Mouse (Mus musculus) neural tube, embryonic 12.5 days (tissue): Measurements from ENCODE around the gene Mecom. TPM values are rescaled to one million over a fixed set of nuclear protein-coding genes. Genes with fewer than 3 reads are reported as not detected.

Source experiments
- ATAC-seq: fragments of 200-750 bp; cut with Nextera tagmentation; 2 replicates; pipeline ENCODE4 v1.8.0; 2017; ENCODE audit warnings: low read depth, mild to moderate bottlenecking, moderate TSS enrichment, moderate library complexity; ENCODE audit not compliant: low FRiP score
- H3K27ac ChIP-seq: fragments of 300-500 bp; sonication (generic); 2 replicates; pipeline ENCODE4 v1.5.1; 2016
- H3K27me3 ChIP-seq: fragments of 300-500 bp; sonication (generic); replicated peaks from 2 replicates; pipeline ENCODE4 v1.6.1; 2016; ENCODE audit warnings: mild to moderate bottlenecking
- H3K36me3 ChIP-seq: fragments of 300-500 bp; sonication (generic); 2 replicates; pipeline ENCODE4 v1.6.1; 2016; ENCODE audit warnings: mild to moderate bottlenecking
- H3K4me1 ChIP-seq: fragments of 300-500 bp; sonication (generic); 2 replicates; pipeline ENCODE4 v1.6.1; 2016
- H3K4me2 ChIP-seq: fragments of 300-500 bp; sonication (generic); replicated peaks from 2 replicates; pipeline ENCODE4 v1.6.1; 2016; ENCODE audit warnings: mild to moderate bottlenecking
- H3K4me3 ChIP-seq: fragments of 300-500 bp; sonication (generic); 2 replicates; pipeline ENCODE4 v1.5.1; 2016
- H3K9ac ChIP-seq: fragments of 300-500 bp; sonication (generic); 2 replicates; pipeline ENCODE4 v1.6.1; 2016; ENCODE audit warnings: mild to moderate bottlenecking
- H3K9me3 ChIP-seq: fragments of 300-500 bp; sonication (generic); 2 replicates; pipeline ENCODE4 v1.6.1; 2016; ENCODE audit warnings: mild to moderate bottlenecking
- WGBS: fragments of 180-500 bp; shearing (Covaris S2); methylation state at CpG from one replicate; pipeline ENCODE4 v1.1.7; 2016; 5-methylcytosine and 5-hydroxymethylcytosine counted together
- polyA plus RNA-seq: library from polyadenylated mRNA; unstranded; fragments of >200 nt; fragmentation: Nextera tagmentation; extraction: Ambion mirVana; gene quantifications from 2 replicates; pipeline ENCODE4 v1.2.1, GENCODE M21; 2016

Mecom gene
- polyA plus RNA-seq, 1 experiment from 2014 or later, result 16.1 TPM

GRCm38 (mm10) chr3:30503821-30504220 is 44.0 kb downstream of the Mecom start:
- Histone ChIP-seq H3K4me2 (no peak overlapping the region), H3K4me1 (peaks cover 19% of the 10 kb centered on the region), H3K36me3 (no peaks in the 10 kb centered on the region), H3K9me3 (no peaks in the 10 kb centered on the region), H3K27ac (no peak overlapping the region), H3K9ac (no peak overlapping the region), H3K4me3 (no peak overlapping the region), H3K27me3 (peaks cover 34% of the 10 kb centered on the region)
- no peak for ATAC-seq

- Histone ChIP-seq H3K36me3 (no peaks in the 10 kb centered on the region), H3K4me3 (no peak overlapping the region), H3K4me2 (no peak overlapping the region), H3K9ac (no peak overlapping the region), H3K4me1 (no peaks in the 10 kb centered on the region), H3K9me3 (no peaks in the 10 kb centered on the region), H3K27ac (no peak overlapping the region), H3K27me3 (no peaks in the 10 kb centered on the region)
- ATAC-seq, result no peak
- 27% methylated on average over 9 of the region's 9 CpGs for WGBS
These were observed 49.5 kb downstream of the Mecom start for GRCm38 (mm10) chr3:30498202-30498828.

GRCm38 (mm10) chr3:30494371-30494770 is 53.4 kb downstream of the Mecom start:
- H3K27me3 ChIP-seq, result no peaks in the 10 kb centered on the region
- H3K4me2 ChIP-seq, result no peak overlapping the region
- H3K4me1 ChIP-seq, result no peaks in the 10 kb centered on the region
- H3K27ac ChIP-seq, result no peak overlapping the region
- no peak overlapping the region for H3K4me3 ChIP-seq
- no peaks in the 10 kb centered on the region for H3K36me3 ChIP-seq
- no peak overlapping the region for H3K9ac ChIP-seq
- ATAC-seq, result no peak
- H3K9me3 ChIP-seq, result no peaks in the 10 kb centered on the region
- WGBS, result 73% methylated on average over 2 of the region's 2 CpGs

GRCm38 (mm10) chr3:30488808-30489207 is 59.0 kb downstream of the Mecom start:
- Histone ChIP-seq H3K27ac (no peak overlapping the region), H3K4me2 (no peak overlapping the region), H3K9ac (no peak overlapping the region), H3K36me3 (no peaks in the 10 kb centered on the region), H3K4me1 (no peaks in the 10 kb centered on the region), H3K27me3 (no peaks in the 10 kb centered on the region), H3K9me3 (no peaks in the 10 kb centered on the region), H3K4me3 (no peak overlapping the region)
- ATAC-seq, result no peak
- WGBS, result 47% methylated on average over 4 of the region's 4 CpGs

GRCm38 (mm10) chr3:30486422-30486821 is 61.4 kb downstream of the Mecom start:
- 89% methylated on average over 4 of the region's 4 CpGs for WGBS
- Histone ChIP-seq H3K27ac (no peak overlapping the region), H3K9ac (no peak overlapping the region), H3K4me1 (no peaks in the 10 kb centered on the region), H3K4me2 (no peak overlapping the region), H3K9me3 (no peaks in the 10 kb centered on the region), H3K36me3 (no peaks in the 10 kb centered on the region), H3K4me3 (no peak overlapping the region), H3K27me3 (no peaks in the 10 kb centered on the region)
- no peak for ATAC-seq

GRCm38 (mm10) chr3:30483006-30483684 is 64.7 kb downstream of the Mecom start:
- WGBS, result 43% methylated on average over 5 of the region's 5 CpGs
- Histone ChIP-seq H3K36me3 (no peaks in the 10 kb centered on the region), H3K9ac (no peak overlapping the region), H3K9me3 (no peaks in the 10 kb centered on the region), H3K4me3 (no peak overlapping the region), H3K27me3 (no peaks in the 10 kb centered on the region), H3K27ac (no peak overlapping the region), H3K4me2 (no peak overlapping the region), H3K4me1 (no peaks in the 10 kb centered on the region)
- no peak for ATAC-seq

GRCm38 (mm10) chr3:30481682-30482081 is 66.1 kb downstream of the Mecom start:
- Histone ChIP-seq H3K9me3 (no peaks in the 10 kb centered on the region), H3K27ac (no peak overlapping the region), H3K9ac (no peak overlapping the region), H3K4me2 (no peak overlapping the region), H3K36me3 (no peaks in the 10 kb centered on the region), H3K4me3 (no peak overlapping the region), H3K4me1 (no peaks in the 10 kb centered on the region), H3K27me3 (no peaks in the 10 kb centered on the region)
- WGBS, result 27% methylated on average over 10 of the region's 10 CpGs
- ATAC-seq, result no peak

- Histone ChIP-seq H3K27me3 (no peaks in the 10 kb centered on the region), H3K36me3 (no peaks in the 10 kb centered on the region), H3K4me1 (no peaks in the 10 kb centered on the region), H3K4me3 (no peak overlapping the region), H3K4me2 (no peak overlapping the region), H3K27ac (no peak overlapping the region), H3K9ac (no peak overlapping the region), H3K9me3 (no peaks in the 10 kb centered on the region)
- ATAC-seq, result no peak
- WGBS, result 67% methylated on average over 6 of the region's 6 CpGs
These were observed 67.3 kb downstream of the Mecom start for GRCm38 (mm10) chr3:30480551-30480950.

- WGBS, result 57% methylated on average over 6 of the region's 6 CpGs
- no peak overlapping the region for H3K9ac ChIP-seq
- no peaks in the 10 kb centered on the region for H3K36me3 ChIP-seq
- no peaks in the 10 kb centered on the region for H3K9me3 ChIP-seq
- H3K4me2 ChIP-seq, result no peak overlapping the region
- ATAC-seq, result no peak
- H3K27me3 ChIP-seq, result no peaks in the 10 kb centered on the region
- H3K4me3 ChIP-seq, result no peak overlapping the region
- H3K4me1 ChIP-seq, result no peaks in the 10 kb centered on the region
- no peak overlapping the region for H3K27ac ChIP-seq
These were observed 69.6 kb downstream of the Mecom start for GRCm38 (mm10) chr3:30478252-30478651.

GRCm38 (mm10) chr3:30477008-30477407 is 70.8 kb downstream of the Mecom start:
- H3K27me3 ChIP-seq, result no peaks in the 10 kb centered on the region
- H3K9me3 ChIP-seq, result no peaks in the 10 kb centered on the region
- H3K9ac ChIP-seq, result no peak overlapping the region
- no peak overlapping the region for H3K27ac ChIP-seq
- H3K4me2 ChIP-seq, result no peak overlapping the region
- H3K4me3 ChIP-seq, result no peak overlapping the region
- 59% methylated on average over 5 of the region's 5 CpGs for WGBS
- ATAC-seq, result no peak
- H3K4me1 ChIP-seq, result no peaks in the 10 kb centered on the region
- H3K36me3 ChIP-seq, result no peaks in the 10 kb centered on the region

- Histone ChIP-seq H3K27me3 (no peaks in the 10 kb centered on the region), H3K27ac (no peak overlapping the region)
- WGBS, result 53% methylated on average over 6 of the region's 6 CpGs
These were observed 72.2 kb downstream of the Mecom start for GRCm38 (mm10) chr3:30475591-30475990.

GRCm38 (mm10) chr3:30468068-30468835 is 79.6 kb downstream of the Mecom start:
- 82% methylated on average over 7 of the region's 7 CpGs for WGBS
- Histone ChIP-seq H3K27me3 (no peaks in the 10 kb centered on the region), H3K36me3 (no peaks in the 10 kb centered on the region), H3K27ac (no peak overlapping the region), H3K4me3 (no peak overlapping the region), H3K9ac (no peak overlapping the region), H3K9me3 (no peaks in the 10 kb centered on the region), H3K4me2 (no peak overlapping the region), H3K4me1 (no peaks in the 10 kb centered on the region)
- ATAC-seq, result no peak

More at GRCm38 (mm10) chr3:30475591-30475990, 72.2 kb downstream of the Mecom start:
- Histone ChIP-seq H3K9ac (no peak overlapping the region), H3K4me3 (no peak overlapping the region), H3K4me2 (no peak overlapping the region), H3K9me3 (no peaks in the 10 kb centered on the region), H3K36me3 (no peaks in the 10 kb centered on the region), H3K4me1 (no peaks in the 10 kb centered on the region)
- no peak for ATAC-seq
